Mouse (Mus musculus) liver, postnatal 0 days (tissue): ENCODE data around the gene Haus7. TPM values are rescaled to one million over a fixed set of nuclear protein-coding genes. Genes with fewer than 3 reads are reported as not detected.
A peak's percentile ranks its signal among the peaks of the same experiment; 100 is the strongest.

Experiments
- ATAC-seq: fragments of 200-750 bp; cut with Nextera tagmentation; 2 replicates; pipeline ENCODE4 v1.8.0; 2017; ENCODE audit warnings: mild to moderate bottlenecking, moderate library complexity
- DNase-seq: peaks from one replicate; pipeline ENCODE4 v3.0.0-alpha.2; 2016
- H3K27ac ChIP-seq: fragments of 300-500 bp; sonication (generic); 2 replicates; pipeline ENCODE4 v1.5.1; 2014; ENCODE audit warnings: antibody characterized with exemption, moderate library complexity, mild to moderate bottlenecking, low read depth
- H3K27me3 ChIP-seq: fragments of 300-500 bp; sonication (generic); 2 replicates; pipeline ENCODE4 v1.6.1; 2014; ENCODE audit warnings: low read length, control low read depth, mixed read lengths; ENCODE audit not compliant: insufficient read depth
- H3K36me3 ChIP-seq: fragments of 300-500 bp; sonication (generic); replicated peaks from 2 replicates; pipeline ENCODE4 v1.6.1; 2014; ENCODE audit warnings: mild to moderate bottlenecking, control low read depth, low read length, moderate library complexity, mixed read lengths; ENCODE audit not compliant: insufficient read depth
- H3K4me1 ChIP-seq: fragments of 300-500 bp; sonication (generic); 2 replicates; pipeline ENCODE4 v1.6.1; 2014; ENCODE audit warnings: antibody characterized with exemption, mild to moderate bottlenecking, control low read depth; ENCODE audit not compliant: insufficient read depth
- H3K4me2 ChIP-seq: fragments of 300-500 bp; sonication (generic); 2 replicates; pipeline ENCODE4 v1.6.1; 2014; ENCODE audit warnings: low read depth, mild to moderate bottlenecking, low read length, moderate library complexity, mixed read lengths
- H3K4me3 ChIP-seq: fragments of 300-500 bp; sonication (generic); 2 replicates; pipeline ENCODE4 v1.5.1; 2014; ENCODE audit warnings: low read depth, low read length
- H3K9ac ChIP-seq: fragments of 300-500 bp; sonication (generic); replicated peaks from 2 replicates; pipeline ENCODE4 v1.6.1; 2014; ENCODE audit warnings: mild to moderate bottlenecking, moderate library complexity
- H3K9me3 ChIP-seq: fragments of 300-500 bp; sonication (generic); 2 replicates; pipeline ENCODE4 v1.6.1; 2016; ENCODE audit warnings: mild to moderate bottlenecking, control low read depth, low read length, mixed read lengths
- CTCF ChIP-seq: sonication (generic); IDR thresholded peaks from 2 replicates; pipeline ENCODE4 v1.5.1; 2016; ENCODE audit warnings: antibody characterized with exemption, low read depth
- EP300 ChIP-seq: IDR thresholded peaks from 2 replicates; pipeline ENCODE4 v1.6.1; 2016; ENCODE audit warnings: antibody characterized with exemption, low read depth, mild to moderate bottlenecking
- WGBS: fragments of 180-500 bp; shearing (Covaris S2); extraction: QIAGEN DNeasy Blood & Tissue Kit; methylation state at CpG from one replicate; pipeline ENCODE4 v1.1.7; 2014; ENCODE audit not compliant: insufficient replicate concordance; 5-methylcytosine and 5-hydroxymethylcytosine counted together
- polyA plus RNA-seq: library from polyadenylated mRNA; unstranded; fragments of >200 nt; fragmentation: Nextera tagmentation; extraction: Ambion mirVana; gene quantifications from 2 replicates; pipeline ENCODE4 v1.2.1, GENCODE M21; 2015

Haus7 gene
- polyA plus RNA-seq, 1 experiment from 2014 or later, result 25.3 TPM

- no peak overlapping the region for H3K4me3 ChIP-seq
- H3K9me3 ChIP-seq, result no peaks in the 10 kb centered on the region
- ATAC-seq (no peak), DNase-seq (no peak)
- no peaks in the 10 kb centered on the region for H3K4me1 ChIP-seq
- 0 out of 2 replicates have a peak, but pooled peaks cover 4% of the 10 kb centered on the region for H3K27me3 ChIP-seq
- WGBS, result 71% methylated on average over 3 of the region's 4 CpGs
- H3K4me2 ChIP-seq, result no peak overlapping the region
- no peaks in the 10 kb centered on the region for H3K36me3 ChIP-seq
- H3K27ac ChIP-seq, result no peak overlapping the region
- no peak overlapping the region for H3K9ac ChIP-seq
- TF ChIP-seq EP300, result no peak
- TF ChIP-seq CTCF, result no peak
Observed at GRCm38 (mm10) chrX:73490186-73490585, 31.3 kb upstream of the Haus7 start.

- DNase-seq, result no peak
- 65% methylated on average over 5 of the region's 5 CpGs for WGBS
- no peak overlapping the region for H3K4me3 ChIP-seq
- H3K4me2 ChIP-seq, result no peak overlapping the region
- no peak for ATAC-seq
- H3K9ac ChIP-seq, result no peak overlapping the region
- 0 out of 2 replicates have a peak, but pooled peaks cover 10% of the 10 kb centered on the region for H3K27me3 ChIP-seq
- H3K4me1 ChIP-seq, result no peaks in the 10 kb centered on the region
- TF ChIP-seq EP300, result no peak
- no peak for TF ChIP-seq CTCF
- no peaks in the 10 kb centered on the region for H3K9me3 ChIP-seq
- no peaks in the 10 kb centered on the region for H3K36me3 ChIP-seq
- no peak overlapping the region for H3K27ac ChIP-seq
Observed at GRCm38 (mm10) chrX:73486920-73487319, 28.1 kb upstream of the Haus7 start.

GRCm38 (mm10) chrX:73484870-73485269, 26.0 kb upstream of the Haus7 start:
- H3K27me3 ChIP-seq, result 0 out of 2 replicates have a peak, but pooled peaks cover 7% of the 10 kb centered on the region
- H3K4me2 ChIP-seq, result no peak overlapping the region
- H3K4me3 ChIP-seq, result no peak overlapping the region
- H3K36me3 ChIP-seq, result no peaks in the 10 kb centered on the region
- DNase-seq (no peak), ATAC-seq (no peak)
- no peak overlapping the region for H3K9ac ChIP-seq
- no peaks in the 10 kb centered on the region for H3K4me1 ChIP-seq
- no peaks in the 10 kb centered on the region for H3K9me3 ChIP-seq
- no peak overlapping the region for H3K27ac ChIP-seq
- TF ChIP-seq CTCF (no peak), EP300 (no peak)
- WGBS, result 69% methylated on average over 4 of the region's 4 CpGs

- Histone ChIP-seq H3K27me3 (0 out of 2 replicates have a peak, but pooled peaks cover 6% of the 10 kb centered on the region), H3K27ac (no peak overlapping the region)
- ATAC-seq, result no peak
Observed at GRCm38 (mm10) chrX:73484076-73484475, 25.2 kb upstream of the Haus7 start.

DNA sequence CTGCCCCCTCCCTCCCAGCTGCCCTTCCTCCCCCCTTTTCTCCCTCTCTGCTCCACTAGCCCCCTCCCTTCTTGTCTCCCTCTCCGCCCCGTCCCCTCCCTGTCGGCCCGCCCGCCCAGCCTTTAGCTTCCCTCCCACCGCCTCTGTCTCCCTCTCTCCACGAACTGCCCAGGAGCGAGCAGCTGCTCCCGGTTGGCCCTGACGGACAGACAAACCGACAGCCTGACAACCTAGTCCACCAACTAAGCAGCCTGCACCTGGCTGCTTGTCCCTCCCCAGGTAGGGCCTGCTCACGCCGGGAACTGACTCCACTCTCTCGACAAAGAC, 24.6 kb upstream of the Haus7 start, which contains the start of gene Bgn:
Bgn (plus strand) TSS at position 119 of the 327 bp plus-strand sequence.
- DNase-seq (no peak), ATAC-seq (no peak)
- peak within 1 kb of the TSS; percentile 13; the same call in 1 of the 2 replicates for H3K4me3 ChIP-seq
- no peak within 1 kb of the TSS for H3K27ac ChIP-seq
- H3K4me1 ChIP-seq, result no peaks in the 10 kb centered on the region
- H3K9me3 ChIP-seq, result no peaks in the 10 kb centered on the region
- no peak within 1 kb of the TSS for H3K4me2 ChIP-seq
- no peaks in the 10 kb centered on the region for H3K36me3 ChIP-seq
- no peak within 1 kb of the TSS for H3K9ac ChIP-seq
- 0 out of 2 replicates have a peak, but pooled peaks cover 6% of the 10 kb centered on the region for H3K27me3 ChIP-seq
- WGBS, result 32% methylated on average over 11 of the region's 14 CpGs
- TF ChIP-seq CTCF (no peak), EP300 (no peak)

More at GRCm38 (mm10) chrX:73484076-73484475, 25.2 kb upstream of the Haus7 start:
- no peak for DNase-seq
- Histone ChIP-seq H3K9ac (no peak overlapping the region), H3K9me3 (no peaks in the 10 kb centered on the region), H3K4me1 (no peaks in the 10 kb centered on the region), H3K4me3 (peak overlapping the region; percentile 13; the same call in 1 of the 2 replicates), H3K4me2 (no peak overlapping the region), H3K36me3 (no peaks in the 10 kb centered on the region)
- TF ChIP-seq EP300 (no peak), CTCF (no peak)
- WGBS, result 71% methylated on average over 1 of the region's 1 CpGs

DNA sequence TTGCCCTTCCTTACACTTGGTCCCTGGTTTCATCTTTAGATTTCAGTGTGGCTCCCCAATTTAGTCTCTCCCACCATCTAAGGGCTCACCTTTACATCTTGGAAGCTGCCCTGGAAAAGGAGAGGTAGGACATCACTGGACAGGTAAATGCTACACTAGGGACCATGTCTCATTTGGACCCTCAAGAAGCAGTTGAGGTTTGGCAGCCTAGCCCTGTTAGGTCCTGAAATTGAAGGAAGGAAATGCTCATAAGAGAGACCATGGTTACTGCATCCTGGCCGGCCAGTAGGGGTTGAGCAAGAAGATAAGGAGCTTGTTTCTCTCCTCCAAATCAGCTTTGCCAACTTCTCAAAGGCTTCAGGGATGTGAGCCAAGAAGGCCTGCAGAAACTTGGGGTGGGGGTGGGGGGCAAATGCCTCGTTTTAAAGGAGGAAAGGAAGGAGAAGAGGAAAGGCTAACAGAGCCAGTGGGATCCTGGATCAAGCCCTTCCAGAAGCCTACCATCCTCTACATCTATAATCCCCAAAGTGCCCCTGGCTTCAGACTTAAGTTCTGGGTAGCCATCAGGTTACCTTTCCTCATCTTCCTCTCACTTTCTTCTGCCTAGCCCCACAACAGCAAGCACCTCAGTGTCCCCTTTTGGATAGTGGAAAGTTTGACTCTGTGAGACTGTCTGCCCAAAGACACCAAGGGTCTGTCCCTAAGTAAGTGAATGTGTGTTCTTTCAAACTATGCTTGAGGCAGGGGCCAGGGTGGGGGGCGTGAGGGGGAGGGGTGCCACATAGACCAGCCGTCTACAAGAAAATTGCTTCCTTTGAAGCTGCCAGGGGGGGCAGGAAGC, 24.0 kb upstream of the Haus7 start:
- 0 out of 2 replicates have a peak, but pooled peaks cover 6% of the 10 kb centered on the region for H3K27me3 ChIP-seq
- no peak overlapping the region for H3K9ac ChIP-seq
- H3K4me1 ChIP-seq, result no peaks in the 10 kb centered on the region
- no peak overlapping the region for H3K4me3 ChIP-seq
- TF ChIP-seq CTCF (no peak), EP300 (no peak)
- no peak overlapping the region for H3K27ac ChIP-seq
- 29% methylated on average over 4 of the region's 4 CpGs for WGBS
- no peaks in the 10 kb centered on the region for H3K36me3 ChIP-seq
- H3K9me3 ChIP-seq, result no peaks in the 10 kb centered on the region
- no peak overlapping the region for H3K4me2 ChIP-seq
- DNase-seq (no peak), ATAC-seq (no peak)
